In genomic region chr11:69706775-69707479, GRCm38 (mm10) we compare ENCODE assay signal across 10 mouse cellular contexts. TPM values are rescaled to one million over a fixed set of nuclear protein-coding genes. Genes with fewer than 3 reads are reported as not detected.
DNase-seq lines count a peak whose midpoint lies in the region; TF ChIP-seq lines count a peak whose summit lies in the region.
"Had no signal": no experiment of that assay in that cellular context is flagged by ENCODE, and none has a peak within 500 bp of the region (broad histone marks: within the 10 kb centered on the region; RNA-seq: fewer than 3 reads in every experiment).

No protein-coding gene starts in this region.

- TF ChIP-seq POLR2A in testis, adult 2 months (IDR thresholded peaks at IDR 0.05; ENCODE audit: control insufficient read depth, low read depth, low read length) = no peak

- H3K4me3 ChIP-seq in testis, adult 2 months (ENCODE audit: control insufficient read depth, low read depth, low read length) = no peak overlapping the region
- H3K4me3 ChIP-seq: erythroblast, embryonic 14.5 days; limb, embryonic 13.5 days had no signal

- H3K27ac ChIP-seq in testis, adult 2 months (ENCODE audit: control insufficient read depth, insufficient read depth, low read depth, low read length) = peak overlapping the region; percentile 0; the same call in 1 of the 2 replicates
- H3K27ac ChIP-seq: limb, embryonic 13.5 days had no signal

- no peaks in the 10 kb centered on the region for H3K27me3 ChIP-seq in testis, adult 2 months (ENCODE audit: control insufficient read depth, insufficient read depth, low read length)
- H3K27me3 ChIP-seq: limb, embryonic 13.5 days had no signal

- DNase-seq in layer of hippocampus, adult 11-12 months (ENCODE audit: low spot score) = peak; percentile 28
- DNase-seq in layer of hippocampus, adult 9-11 months = no peak
- peak; percentile 87 for DNase-seq in Muller cell, postnatal 12 days (ENCODE audit: inconsistent ontology term)
- DNase-seq in cerebellum, adult 11-12 months = peak; percentile 98
- DNase-seq in heart, postnatal 14 days = peak; percentile 76 to 86
- no peak for DNase-seq in thymus, adult 18-20 months
- no peak for DNase-seq in layer of hippocampus, postnatal 25 days (ENCODE audit: extremely low spot score in 1 of 2, low spot score in 1 of 2)

- peaks cover 2% of the 10 kb centered on the region for H3K4me1 ChIP-seq in testis, adult 2 months (ENCODE audit: control insufficient read depth, insufficient read depth, low read length)

- TF ChIP-seq CTCF in testis, adult 2 months (IDR thresholded peaks at IDR 0.05; ENCODE audit: control insufficient read depth, insufficient read depth, insufficient replicate concordance, low read depth, low read length) = no peak

- H3K36me3 ChIP-seq in testis, adult 2 months (ENCODE audit: control insufficient read depth, insufficient read depth, low read length) = no peaks in the 10 kb centered on the region
- H3K36me3 ChIP-seq: limb, embryonic 13.5 days had no signal

- intact Hi-C loops in heart, postnatal 14 days (cut with DNase I) = no loop called here

RNA-seq across cellular contexts. Expression of gene Tnfsfm13, which starts 11.0 kb away (rescaled TPM):
- total RNA-seq in heart, postnatal 14 days (2021) = 1 to 10 TPM; 2.9 to 4.1 TPM
- 1.3 and 1.9 TPM in 2 replicates for polyA plus RNA-seq in testis, adult 2 months (2012; rRNA removed)
- 1 to 10 TPM; 1.3 to 1.4 TPM for total RNA-seq in layer of hippocampus, postnatal 25 days (2021)
- polyA plus RNA-seq: erythroblast, embryonic 14.5 days had no signal

RNA-seq across cellular contexts. Expression of gene Tnfsf12, which starts 11.3 kb away (rescaled TPM):
- 10 to 100 TPM; 14.8 to 20.2 TPM for total RNA-seq in heart, postnatal 14 days (2021)
- polyA plus RNA-seq in testis, adult 2 months (2012; rRNA removed) = 2.9 and 3.3 TPM in 2 replicates
- 1 to 10 TPM; 7.3 to 8.6 TPM for total RNA-seq in layer of hippocampus, postnatal 25 days (2021)

RNA-seq across cellular contexts. Expression of gene Tnfsf13, which starts 21.3 kb away (rescaled TPM):
- total RNA-seq in heart, postnatal 14 days (2021) = 1 to 10 TPM; 2.7 to 3.2 TPM
- 4.2 and 5.6 TPM in 2 replicates for polyA plus RNA-seq in testis, adult 2 months (2012; rRNA removed)
- 1 to 10 TPM; 1.2 to 1.3 TPM for total RNA-seq in layer of hippocampus, postnatal 25 days (2021)
- polyA plus RNA-seq: erythroblast, embryonic 14.5 days had no signal

RNA-seq across cellular contexts. Expression of gene Senp3, which starts 25.0 kb away (rescaled TPM):
- total RNA-seq in heart, postnatal 14 days (2021) = 10 to 100 TPM; 39.7 to 42.1 TPM
- polyA plus RNA-seq in testis, adult 2 months (2012; rRNA removed) = 54.7 and 67.6 TPM in 2 replicates
- 100 to 1,000 TPM in 1 of 2 experiments, 10 to 100 TPM in 1; 94.3 to 109 TPM for total RNA-seq in layer of hippocampus, postnatal 25 days (2021)

RNA-seq across cellular contexts. Expression of gene Eif4a1, which starts 34.7 kb away (rescaled TPM):
- 100 to 1,000 TPM; 236 to 287 TPM for total RNA-seq in heart, postnatal 14 days (2021)
- 166 and 210 TPM in 2 replicates for polyA plus RNA-seq in testis, adult 2 months (2012; rRNA removed)
- 100 to 1,000 TPM; 369 to 381 TPM for total RNA-seq in layer of hippocampus, postnatal 25 days (2021)

Comparison
In these comparisons a context has a peak if more than half of its experiments do, and no peak if none do; other contexts are left out.
1. DNase-seq: peak in layer of hippocampus, adult 11-12 months (single experiment), Muller cell, postnatal 12 days (single experiment), cerebellum, adult 11-12 months (single experiment) and heart, postnatal 14 days (2 of 2); none in layer of hippocampus, adult 9-11 months (single experiment), thymus, adult 18-20 months (0 of 2) and layer of hippocampus, postnatal 25 days (0 of 2).